Mouse (Mus musculus): Measurements from ENCODE around the gene Cga. TPM values are rescaled to one million over a fixed set of nuclear protein-coding genes. Genes with fewer than 3 reads are reported as not detected.

The Cga gene
- not detected for polyA plus RNA-seq (2012; fragmentation: generic; extraction: Trizol)

DNA sequence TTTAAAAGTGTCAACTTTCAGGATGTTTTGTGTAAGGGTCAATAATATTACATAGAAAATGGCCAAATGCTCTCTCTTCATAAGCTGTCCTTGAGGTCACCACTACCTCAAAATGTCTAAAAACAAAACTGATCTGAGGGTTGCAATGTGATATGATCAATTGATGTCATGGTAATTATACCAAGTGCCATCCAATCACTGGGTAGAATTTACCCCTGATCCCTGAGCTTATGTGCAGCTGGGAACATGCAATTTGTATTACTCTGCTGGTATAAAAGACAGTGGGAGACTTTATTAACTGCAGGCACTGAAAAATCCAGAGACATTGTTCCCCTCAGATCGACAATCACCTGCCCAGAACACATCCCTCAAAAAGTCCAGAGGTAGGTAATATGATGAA is at the start of gene Cga:
Cga (plus strand) TSS at position 301 of the 400 bp plus-strand sequence.
- no peaks in the 10 kb centered on the region for H3K79me2 ChIP-seq (ENCODE audit: control insufficient read depth, insufficient read depth)
- H3K27me3 ChIP-seq (ENCODE audit: control insufficient read depth, insufficient read depth, insufficient read length): no peaks in the 10 kb centered on the region
- H3K4me2 ChIP-seq (ENCODE audit: low read depth): no peak within 1 kb of the TSS
- H3K4me3 ChIP-seq: no peak within 1 kb of the TSS
- no peak within 1 kb of the TSS for H3ac ChIP-seq (ENCODE audit: control insufficient read depth, insufficient read length)
- TF ChIP-seq E2F4 (IDR thresholded peaks at IDR 0.05; ENCODE audit: insufficient read depth) (no peak), TCF3 (IDR thresholded peaks at IDR 0.05; ENCODE audit: insufficient read length, low read depth) (no peak), CEBPB (IDR thresholded peaks at IDR 0.05; ENCODE audit: insufficient read depth, poor library complexity, severe bottlenecking) (no peak), MAX (IDR thresholded peaks at IDR 0.05; ENCODE audit: low read depth) (no peak), SRF (IDR thresholded peaks at IDR 0.05; ENCODE audit: control insufficient read depth, insufficient read length, low read depth) (no peak), MYOG (IDR thresholded peaks at IDR 0.05; ENCODE audit: control insufficient read depth in 1 of 3, insufficient read depth in 1 of 3, insufficient read length in 2 of 3, low read depth in 2 of 3) (no peak), POLR2AphosphoS2 (IDR thresholded peaks at IDR 0.05; ENCODE audit: insufficient read length, low read depth) (no peak), USF1 (IDR thresholded peaks at IDR 0.05; ENCODE audit: low read depth) (no peak), POLR2A (IDR thresholded peaks at IDR 0.05; ENCODE audit: insufficient read length, low read depth) (no peak), MYOD1 (IDR thresholded peaks at IDR 0.05; ENCODE audit: control insufficient read depth in 1 of 3, insufficient read length in 2 of 3, low read depth in 2 of 3) (no peak), REST (IDR thresholded peaks at IDR 0.05; ENCODE audit: insufficient read depth, insufficient read length) (no peak), TCF12 (IDR thresholded peaks at IDR 0.05; ENCODE audit: insufficient read depth, poor library complexity, severe bottlenecking) (no peak)
- no peaks in the 10 kb centered on the region for H3K36me3 ChIP-seq (ENCODE audit: control insufficient read depth, insufficient read depth)

DNA sequence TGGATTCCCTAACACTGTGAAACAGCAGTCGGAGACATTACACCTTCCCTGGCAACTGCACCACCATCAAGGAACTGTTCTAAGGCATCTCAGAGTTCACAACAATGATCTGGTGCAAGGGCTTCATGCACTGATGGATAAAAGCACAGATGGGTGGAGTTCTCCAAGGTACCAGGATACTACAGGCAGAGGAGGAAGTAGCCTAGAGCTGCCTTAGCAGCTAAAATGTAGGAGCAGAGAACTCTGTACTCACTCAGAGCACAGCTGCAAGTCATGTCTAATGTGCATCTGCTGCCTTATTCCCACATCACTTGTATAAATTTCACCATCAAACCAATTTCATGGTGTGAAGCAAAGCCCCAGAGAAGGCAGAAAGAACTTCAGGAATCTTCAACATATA is 49.7 kb upstream of the Cga start:
- no peak for TF ChIP-seq E2F4 (IDR thresholded peaks at IDR 0.05; ENCODE audit: insufficient read depth)
- TF ChIP-seq USF1 (IDR thresholded peaks at IDR 0.05; ENCODE audit: low read depth): no peak
- TF ChIP-seq POLR2AphosphoS2 (IDR thresholded peaks at IDR 0.05; ENCODE audit: insufficient read length, low read depth): no peak
- no peak for TF ChIP-seq REST (IDR thresholded peaks at IDR 0.05; ENCODE audit: insufficient read depth, insufficient read length)
- TF ChIP-seq CEBPB (IDR thresholded peaks at IDR 0.05; ENCODE audit: insufficient read depth, poor library complexity, severe bottlenecking): no peak
- TF ChIP-seq SRF (IDR thresholded peaks at IDR 0.05; ENCODE audit: control insufficient read depth, insufficient read length, low read depth): no peak
- no peak for TF ChIP-seq TCF12 (IDR thresholded peaks at IDR 0.05; ENCODE audit: insufficient read depth, poor library complexity, severe bottlenecking)
- TF ChIP-seq MYOD1 (IDR thresholded peaks at IDR 0.05; ENCODE audit: control insufficient read depth in 1 of 3, insufficient read length in 2 of 3, low read depth in 2 of 3): no peak
- TF ChIP-seq MYOG (IDR thresholded peaks at IDR 0.05; ENCODE audit: control insufficient read depth in 1 of 3, insufficient read depth in 1 of 3, insufficient read length in 2 of 3, low read depth in 2 of 3): no peak
- TF ChIP-seq POLR2A (IDR thresholded peaks at IDR 0.05; ENCODE audit: insufficient read length, low read depth): no peak
- no peak for TF ChIP-seq MAX (IDR thresholded peaks at IDR 0.05; ENCODE audit: low read depth)
- TF ChIP-seq TCF3 (IDR thresholded peaks at IDR 0.05; ENCODE audit: insufficient read length, low read depth): no peak
- H3K4me2 ChIP-seq (ENCODE audit: low read depth): no peak overlapping the region
- no peaks in the 10 kb centered on the region for H3K27me3 ChIP-seq (ENCODE audit: control insufficient read depth, insufficient read depth, insufficient read length)
- peaks cover 4% of the 10 kb centered on the region for H3K36me3 ChIP-seq (ENCODE audit: control insufficient read depth, insufficient read depth)
- peaks cover 97% of the 10 kb centered on the region for H3K79me2 ChIP-seq (ENCODE audit: control insufficient read depth, insufficient read depth)
- H3K4me3 ChIP-seq: no peak overlapping the region
- H3ac ChIP-seq (ENCODE audit: control insufficient read depth, insufficient read length): no peak overlapping the region

GRCm38 (mm10) chr4:34847679-34848309 is 45.8 kb upstream of the Cga start:
- TF ChIP-seq USF1 (IDR thresholded peaks at IDR 0.05; ENCODE audit: low read depth) (no peak), POLR2AphosphoS2 (IDR thresholded peaks at IDR 0.05; ENCODE audit: insufficient read length, low read depth) (no peak), E2F4 (IDR thresholded peaks at IDR 0.05; ENCODE audit: insufficient read depth) (no peak), CEBPB (IDR thresholded peaks at IDR 0.05; ENCODE audit: insufficient read depth, poor library complexity, severe bottlenecking) (no peak), MYOD1 (IDR thresholded peaks at IDR 0.05; ENCODE audit: control insufficient read depth in 1 of 3, insufficient read length in 2 of 3, low read depth in 2 of 3) (peak in 2 of 3 experiments; percentile 60 to 85), SRF (IDR thresholded peaks at IDR 0.05; ENCODE audit: control insufficient read depth, insufficient read length, low read depth) (no peak), POLR2A (IDR thresholded peaks at IDR 0.05; ENCODE audit: insufficient read length, low read depth) (no peak), MYOG (IDR thresholded peaks at IDR 0.05; ENCODE audit: control insufficient read depth in 1 of 3, insufficient read depth in 1 of 3, insufficient read length in 2 of 3, low read depth in 2 of 3) (peak; percentile 54 to 86 (median 79)), TCF12 (IDR thresholded peaks at IDR 0.05; ENCODE audit: insufficient read depth, poor library complexity, severe bottlenecking) (no peak)
- Histone ChIP-seq H3ac (ENCODE audit: control insufficient read depth, insufficient read length) (no peak overlapping the region), H3K79me2 (ENCODE audit: control insufficient read depth, insufficient read depth) (peaks cover 97% of the 10 kb centered on the region), H3K27me3 (ENCODE audit: control insufficient read depth, insufficient read depth, insufficient read length) (no peaks in the 10 kb centered on the region), H3K4me2 (ENCODE audit: low read depth) (peak overlapping the region; percentile 43), H3K36me3 (ENCODE audit: control insufficient read depth, insufficient read depth) (peaks cover 8% of the 10 kb centered on the region), H3K4me3 (no peak overlapping the region)

GRCm38 (mm10) chr4:34850156-34850555 is 43.4 kb upstream of the Cga start:
- H3K4me2 ChIP-seq (ENCODE audit: low read depth): no peak overlapping the region
- H3K27me3 ChIP-seq (ENCODE audit: control insufficient read depth, insufficient read depth, insufficient read length): no peaks in the 10 kb centered on the region
- peaks cover 97% of the 10 kb centered on the region for H3K79me2 ChIP-seq (ENCODE audit: control insufficient read depth, insufficient read depth)
- no peak overlapping the region for H3K4me3 ChIP-seq
- TF ChIP-seq MAX (IDR thresholded peaks at IDR 0.05; ENCODE audit: low read depth): no peak
- TF ChIP-seq POLR2AphosphoS2 (IDR thresholded peaks at IDR 0.05; ENCODE audit: insufficient read length, low read depth): no peak
- no peak for TF ChIP-seq CEBPB (IDR thresholded peaks at IDR 0.05; ENCODE audit: insufficient read depth, poor library complexity, severe bottlenecking)
- no peak for TF ChIP-seq MYOG (IDR thresholded peaks at IDR 0.05; ENCODE audit: control insufficient read depth in 1 of 3, insufficient read depth in 1 of 3, insufficient read length in 2 of 3, low read depth in 2 of 3)
- no peak for TF ChIP-seq TCF3 (IDR thresholded peaks at IDR 0.05; ENCODE audit: insufficient read length, low read depth)
- TF ChIP-seq POLR2A (IDR thresholded peaks at IDR 0.05; ENCODE audit: insufficient read length, low read depth): no peak
- no peak for TF ChIP-seq TCF12 (IDR thresholded peaks at IDR 0.05; ENCODE audit: insufficient read depth, poor library complexity, severe bottlenecking)
- TF ChIP-seq USF1 (IDR thresholded peaks at IDR 0.05; ENCODE audit: low read depth): no peak
- no peak for TF ChIP-seq REST (IDR thresholded peaks at IDR 0.05; ENCODE audit: insufficient read depth, insufficient read length)
- no peak for TF ChIP-seq E2F4 (IDR thresholded peaks at IDR 0.05; ENCODE audit: insufficient read depth)
- TF ChIP-seq SRF (IDR thresholded peaks at IDR 0.05; ENCODE audit: control insufficient read depth, insufficient read length, low read depth): no peak
- no peak for TF ChIP-seq MYOD1 (IDR thresholded peaks at IDR 0.05; ENCODE audit: control insufficient read depth in 1 of 3, insufficient read length in 2 of 3, low read depth in 2 of 3)
- peaks cover 8% of the 10 kb centered on the region for H3K36me3 ChIP-seq (ENCODE audit: control insufficient read depth, insufficient read depth)
- no peak overlapping the region for H3ac ChIP-seq (ENCODE audit: control insufficient read depth, insufficient read length)

All from myocyte (in vitro differentiated cells).